Mouse (Mus musculus): Measurements from ENCODE around the gene Hirip3. TPM values are rescaled to one million over a fixed set of nuclear protein-coding genes. Genes with fewer than 3 reads are reported as not detected.
A peak's percentile ranks its signal among the peaks of the same experiment; 100 is the strongest.

Gene Hirip3
- total and polyA plus RNA-seq, 3 experiments = 55.6 to 137 TPM; not detected in 1

DNA sequence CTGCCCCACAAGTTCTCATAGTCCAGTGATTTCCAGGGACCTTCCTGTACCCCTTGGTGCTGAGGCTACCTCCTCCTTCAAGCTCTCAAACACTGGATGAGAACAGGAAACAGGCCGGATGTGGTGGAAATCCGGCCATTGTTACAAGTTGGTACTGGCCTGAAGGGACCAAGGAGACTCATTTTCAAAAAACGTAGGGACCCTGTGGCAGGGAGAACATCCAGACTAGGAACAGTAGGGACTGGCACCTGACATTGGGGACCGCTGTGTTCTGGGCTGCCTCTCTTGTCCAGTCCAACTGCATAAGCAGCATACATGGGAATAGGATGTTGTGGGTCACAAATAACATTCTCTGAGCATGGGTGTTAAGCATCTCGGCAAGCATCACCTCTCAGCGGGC lies 19.3 kb downstream of the Hirip3 start:
- Histone ChIP-seq H3K4me1 (ENCODE audit: control insufficient read depth in 1 of 2, insufficient read depth in 2 of 2, low read length in 2 of 2) (peaks cover 0 to 27% of the 10 kb centered on the region in 2 experiments; a peak in 3 of 4 replicates), H3K4me3 (ENCODE audit: control insufficient read depth in 1 of 2, insufficient read depth in 1 of 2, low read depth in 2 of 2, low read length in 2 of 2) (no peak overlapping the region), H3K27ac (ENCODE audit: control insufficient read depth, low read depth, low read length) (no peak overlapping the region)

DNA sequence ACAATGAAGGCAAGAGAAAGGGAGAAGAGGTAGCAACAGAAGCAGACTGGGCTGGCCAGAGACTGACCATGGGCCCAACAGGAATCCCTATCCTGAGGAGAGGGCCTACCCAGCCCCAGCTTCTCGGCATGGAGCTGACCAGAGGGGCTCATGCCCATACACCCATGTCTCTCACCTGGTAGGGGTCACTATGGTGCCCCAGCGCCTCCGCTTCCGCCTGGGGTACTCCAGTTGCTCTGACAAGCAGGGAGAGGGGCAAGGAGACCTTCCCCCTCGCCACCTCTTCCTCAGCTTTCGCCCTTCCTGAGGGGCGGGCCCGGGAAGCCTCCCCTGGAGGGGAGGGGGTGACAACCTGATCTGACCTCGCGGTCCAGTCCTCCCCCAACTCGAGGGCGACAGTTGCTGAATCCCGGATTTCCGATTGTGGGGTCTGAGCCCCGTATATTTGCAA lies 22.0 kb downstream of the Hirip3 start:
- Histone ChIP-seq H3K79me2 (ENCODE audit: control insufficient read depth, insufficient read depth, low read length, poor library complexity) (peaks cover 31% of the 10 kb centered on the region), H3K4me3 (ENCODE audit: control insufficient read depth in 1 of 2, insufficient read depth in 1 of 2, low read depth in 2 of 2, low read length in 2 of 2) (peak overlapping the region; percentile 75 to 80), H3K9me3 (replicated peaks; ENCODE audit: insufficient read depth, low read length) (no peaks in the 10 kb centered on the region), H3K27ac (ENCODE audit: control insufficient read depth, low read depth, low read length) (peak overlapping the region; percentile 92), H3K36me3 (ENCODE audit: control insufficient read depth in 1 of 2, insufficient read depth in 2 of 2, low read length in 2 of 2) (peaks cover 2 to 18% of the 10 kb centered on the region in 2 experiments), H3K9ac (ENCODE audit: control insufficient read depth, low read depth, low read length, poor library complexity, severe bottlenecking) (peak overlapping the region; percentile 83), H3K27me3 (ENCODE audit: control insufficient read depth in 1 of 2, insufficient read depth in 2 of 2, low read length in 2 of 2) (no peaks in the 10 kb centered on the region), H3K4me1 (ENCODE audit: control insufficient read depth in 1 of 2, insufficient read depth in 2 of 2, low read length in 2 of 2) (peaks cover 0 to 27% of the 10 kb centered on the region in 2 experiments; a peak in 3 of 4 replicates)
- peak; percentile 40 for DNase-seq (ENCODE audit: low read depth, low spot score)
- TF ChIP-seq POLR2A (IDR thresholded peaks at IDR 0.05; ENCODE audit: control insufficient read depth in 1 of 2, insufficient read depth in 1 of 2, low read depth in 1 of 2, low read length in 2 of 2, poor library complexity in 1 of 2) (peak in 1 of 2 experiments; percentile 42; a peak in 1 of 4 replicates), E2F4 (IDR thresholded peaks at IDR 0.05; ENCODE audit: borderline replicate concordance, low read depth, low read length) (no peak), ETS1 (IDR thresholded peaks at IDR 0.05; ENCODE audit: low read depth, low read length) (no peak), RCOR1 (IDR thresholded peaks at IDR 0.05; ENCODE audit: low read depth, low read length) (no peak), POLR2AphosphoS5 (IDR thresholded peaks at IDR 0.05; ENCODE audit: borderline replicate concordance, low read depth, low read length) (no peak), NELFE (IDR thresholded peaks at IDR 0.05; ENCODE audit: low read depth, low read length) (no peak)

More for the DNA sequence above, 19.3 kb downstream of the Hirip3 start:
- H3K36me3 ChIP-seq (ENCODE audit: control insufficient read depth in 1 of 2, insufficient read depth in 2 of 2, low read length in 2 of 2) = peaks cover 9 to 18% of the 10 kb centered on the region in 2 experiments
- TF ChIP-seq KAT2A (conservative IDR thresholded peaks at IDR 0.05; ENCODE audit: low read depth, low read length) (no peak), MAX (IDR thresholded peaks at IDR 0.05; ENCODE audit: low read length) (no peak), TAL1 (IDR thresholded peaks at IDR 0.05; ENCODE audit: low read length) (no peak), MAFK (IDR thresholded peaks at IDR 0.05; ENCODE audit: borderline replicate concordance, low read depth, low read length) (no peak), BHLHE40 (IDR thresholded peaks at IDR 0.05; ENCODE audit: borderline replicate concordance, low read depth, low read length) (no peak), EP300 (IDR thresholded peaks at IDR 0.05; ENCODE audit: low read depth in 1 of 2, low read length in 2 of 2) (no peak), CTCF (IDR thresholded peaks at IDR 0.05 in 2 of 3, conservative IDR thresholded peaks at IDR 0.05 in 1 of 3; ENCODE audit: control insufficient read depth in 1 of 3, insufficient read depth in 1 of 3, low read depth in 2 of 3, low read length in 3 of 3, poor library complexity in 1 of 3, severe bottlenecking in 1 of 3) (no peak), MEF2A (IDR thresholded peaks at IDR 0.05; ENCODE audit: extremely low read depth, insufficient replicate concordance, low read depth, low read length, poor library complexity, severe bottlenecking) (no peak), MXI1 (IDR thresholded peaks at IDR 0.05; ENCODE audit: low read depth, low read length) (no peak), POLR2A (IDR thresholded peaks at IDR 0.05; ENCODE audit: control insufficient read depth in 1 of 2, insufficient read depth in 1 of 2, low read depth in 1 of 2, low read length in 2 of 2, poor library complexity in 1 of 2) (no peak)
- no peak for DNase-seq (ENCODE audit: low read depth, low spot score)
- H3K27me3 ChIP-seq (ENCODE audit: control insufficient read depth in 1 of 2, insufficient read depth in 2 of 2, low read length in 2 of 2) = no peaks in the 10 kb centered on the region
- H3K9me3 ChIP-seq (replicated peaks; ENCODE audit: insufficient read depth, low read length) = no peaks in the 10 kb centered on the region
- peaks cover 31% of the 10 kb centered on the region for H3K79me2 ChIP-seq (ENCODE audit: control insufficient read depth, insufficient read depth, low read length, poor library complexity)
- H3K9ac ChIP-seq (ENCODE audit: control insufficient read depth, low read depth, low read length, poor library complexity, severe bottlenecking) = no peak overlapping the region

Data from MEL (cell line).